Mouse (Mus musculus) myocyte (in vitro differentiated cells): ENCODE data around the gene Agpat1.

Source experiments
- CEBPB ChIP-seq: IDR thresholded peaks from 2 replicates; pipeline ENCODE4 v1.6.1; 2011; ENCODE audit warnings: mild to moderate bottlenecking, moderate library complexity; ENCODE audit not compliant: poor library complexity, insufficient read depth, severe bottlenecking
- MAX ChIP-seq: IDR thresholded peaks from one replicate; pipeline ENCODE4 v1.6.1; 2011; ENCODE audit warnings: low read depth, mild to moderate bottlenecking, control low read depth
- POLR2A ChIP-seq: IDR thresholded peaks from one replicate; pipeline ENCODE4 v1.6.1; 2011; ENCODE audit warnings: low read depth, mild to moderate bottlenecking, control low read depth, moderate library complexity; ENCODE audit not compliant: insufficient read length
- POLR2AphosphoS2 ChIP-seq: IDR thresholded peaks from one replicate; pipeline ENCODE4 v1.6.1; 2011; ENCODE audit warnings: low read depth, control low read depth; ENCODE audit not compliant: insufficient read length

GRCm38 (mm10) chr17:34560438-34560837 lies 43.6 kb upstream of the Agpat1 start:
- TF ChIP-seq MAX (no peak), POLR2A (no peak), POLR2AphosphoS2 (no peak), CEBPB (no peak)
